Mouse (Mus musculus) small intestine, adult 2 months (tissue): ENCODE results near the gene Lrp1.

Experiments
- CTCF ChIP-seq: fragments of 200-500 bp; IDR thresholded peaks from 2 replicates; pipeline ENCODE4 v1.5.1; 2012; ENCODE audit warnings: low read depth, mild to moderate bottlenecking, control low read depth, inconsistent platforms, low read length, moderate library complexity, mixed read lengths; ENCODE audit not compliant: insufficient replicate concordance, insufficient read length; ENCODE audit errors: extremely low read depth
- POLR2A ChIP-seq: fragments of 200-500 bp; IDR thresholded peaks from 2 replicates; pipeline ENCODE4 v1.6.1; 2012; ENCODE audit warnings: low read depth, mild to moderate bottlenecking, control low read depth, inconsistent platforms, low read length, moderate library complexity

- TF ChIP-seq CTCF, result no peak
- TF ChIP-seq POLR2A, result no peak
These were observed 90.0 kb downstream of the Lrp1 start for GRCm38 (mm10) chr10:127530945-127531344.
